Mouse (Mus musculus) telencephalon, adult 2 months (tissue): ENCODE measurements at regions not wholly inside any gene's neighbourhood (a gene's known extent, or its start where the extent isn't known, plus 50 kb on each side); places are given as distances from the start of the nearest gene placed in this dataset.
"Not testable (repeated sequence)": the region's sequence is repeated elsewhere in the genome, so short reads cannot be mapped to it uniquely, and the experiment has no call there.

Experiments
- DNase-seq: peaks from one replicate; pipeline ENCODE4 v3.0.0-alpha.2; 2011; ENCODE audit warnings: low read depth, low spot score

DNA sequence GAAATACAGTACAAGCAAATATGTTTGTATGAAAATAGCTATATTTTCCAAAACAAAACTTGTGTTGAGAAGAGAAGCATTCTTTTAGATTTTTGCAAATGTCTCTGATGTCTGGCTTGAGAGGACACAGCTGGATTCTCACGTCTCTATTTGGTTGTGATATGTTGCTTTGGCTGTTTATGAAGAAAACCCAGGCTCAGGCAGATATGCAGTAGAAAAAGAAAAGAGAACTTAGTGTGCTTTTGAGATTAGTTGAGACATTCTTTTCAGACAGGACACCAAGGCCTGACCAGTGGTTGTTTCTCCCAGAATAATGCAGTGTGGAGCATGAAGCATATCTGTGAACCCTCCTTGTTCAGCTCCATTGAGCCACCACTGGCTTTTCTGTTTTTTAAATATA, 178.8 kb upstream of the Mamld1 start:
- no peak for DNase-seq

DNA sequence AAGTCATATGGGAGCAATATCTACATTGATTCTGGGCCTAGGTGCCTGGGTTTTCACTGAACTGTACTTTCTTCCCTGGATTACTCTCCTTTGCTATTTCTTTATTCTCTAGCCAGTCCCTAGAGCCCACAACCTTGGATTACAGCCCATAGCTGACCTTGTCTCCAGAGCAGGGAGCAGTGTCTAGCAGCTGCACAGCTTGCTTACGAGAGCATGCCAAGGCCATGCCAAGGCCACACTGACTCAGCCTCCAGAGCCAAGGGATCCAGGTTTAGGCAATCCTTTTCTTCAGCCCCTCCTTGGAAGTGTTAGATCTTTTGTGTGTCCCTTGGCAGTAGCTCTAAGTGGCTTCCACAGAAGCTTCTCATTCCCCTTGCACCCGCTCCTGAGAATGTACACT, 168.7 kb upstream of the Mamld1 start:
- DNase-seq, result no peak

DNA sequence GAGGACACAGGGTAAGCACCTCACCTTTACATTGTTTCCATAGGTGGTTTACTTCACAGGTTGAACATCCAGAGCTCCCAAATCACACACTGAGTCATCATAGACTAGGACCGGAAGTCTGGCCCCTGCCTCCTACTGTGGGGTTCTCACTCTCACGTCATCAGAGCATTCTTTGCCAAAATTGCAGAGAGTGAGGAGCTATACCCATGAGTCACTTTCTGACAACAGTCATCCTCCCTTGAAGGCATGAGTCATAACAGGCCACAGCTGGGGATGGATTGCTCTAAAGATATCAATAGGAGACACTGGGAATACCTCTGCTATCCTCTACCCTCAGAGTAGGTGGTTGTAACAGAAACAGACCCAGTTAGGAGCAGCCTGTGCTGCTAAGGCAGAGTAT, 166.6 kb upstream of the Mamld1 start:
- DNase-seq, result peak; percentile 34

DNA sequence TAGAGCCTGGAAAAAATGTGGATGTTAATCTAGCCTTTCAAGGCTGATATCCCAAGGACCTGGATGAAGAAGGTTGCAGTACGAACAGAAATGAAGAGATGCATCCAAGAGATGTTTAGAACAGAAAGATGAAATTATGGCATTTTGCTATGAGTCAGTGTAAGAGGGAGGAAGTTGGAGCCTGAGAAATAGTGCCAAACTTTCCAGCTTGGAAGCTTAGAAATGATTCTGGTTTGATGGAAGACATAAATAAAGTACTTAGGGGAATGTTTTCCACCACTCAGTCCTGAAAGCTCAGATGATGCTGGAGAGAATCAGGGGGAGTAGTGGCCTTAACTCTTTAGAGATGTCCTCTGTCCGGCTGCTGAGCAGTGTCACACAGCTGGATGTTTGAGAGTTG, 155.5 kb upstream of the Mamld1 start:
- DNase-seq, result peak; percentile 50

DNA sequence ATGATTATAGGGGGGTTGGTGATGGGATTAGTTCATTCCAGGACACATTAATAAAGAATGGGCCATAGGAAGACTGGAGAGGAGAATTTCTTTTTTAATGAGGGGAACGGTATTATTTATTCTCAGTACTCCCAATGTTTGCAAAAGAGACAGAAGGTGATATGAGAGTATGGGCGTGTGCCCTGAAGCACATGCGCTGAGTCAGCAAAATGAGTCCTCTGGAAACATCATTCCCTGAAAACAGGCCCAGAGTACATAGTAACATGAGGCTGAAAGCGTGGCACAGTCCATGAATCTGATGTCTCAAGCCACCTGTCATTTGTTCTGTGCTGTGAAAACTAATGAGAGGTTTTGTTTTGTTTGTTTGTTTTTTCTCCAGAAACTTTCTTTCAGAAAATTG, 154.5 kb upstream of the Mamld1 start:
- DNase-seq, result no peak

DNA sequence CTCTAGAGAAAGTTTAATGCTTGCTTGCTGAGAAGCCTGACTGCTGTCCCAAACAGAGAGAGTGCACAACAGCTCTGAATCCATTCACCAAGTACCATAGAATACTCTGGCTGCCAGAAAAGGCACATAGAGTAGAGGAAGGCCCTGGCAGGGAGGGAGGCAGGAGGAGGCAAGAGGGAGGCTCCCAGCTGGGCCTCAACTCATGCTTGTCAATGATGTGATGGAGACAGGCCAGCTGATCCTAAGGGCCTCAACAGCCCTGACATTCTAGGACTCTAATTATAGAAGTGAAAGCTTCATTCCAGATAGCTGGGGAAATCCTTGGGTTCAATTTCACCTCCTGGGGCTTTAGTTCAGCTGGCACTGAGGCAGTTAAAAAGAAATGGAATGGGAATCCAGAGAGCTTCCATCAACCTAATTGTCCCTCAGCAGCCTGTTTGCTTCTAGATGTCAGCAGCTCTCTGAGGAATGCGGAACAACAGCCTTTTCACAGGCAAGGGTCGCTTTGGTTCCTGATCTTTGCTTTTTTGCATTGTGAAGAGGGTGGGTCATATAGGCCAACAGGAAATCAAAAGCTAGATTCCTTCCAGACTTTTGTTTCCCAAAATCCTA, 152.8 kb upstream of the Mamld1 start:
- DNase-seq, result no peak

DNA sequence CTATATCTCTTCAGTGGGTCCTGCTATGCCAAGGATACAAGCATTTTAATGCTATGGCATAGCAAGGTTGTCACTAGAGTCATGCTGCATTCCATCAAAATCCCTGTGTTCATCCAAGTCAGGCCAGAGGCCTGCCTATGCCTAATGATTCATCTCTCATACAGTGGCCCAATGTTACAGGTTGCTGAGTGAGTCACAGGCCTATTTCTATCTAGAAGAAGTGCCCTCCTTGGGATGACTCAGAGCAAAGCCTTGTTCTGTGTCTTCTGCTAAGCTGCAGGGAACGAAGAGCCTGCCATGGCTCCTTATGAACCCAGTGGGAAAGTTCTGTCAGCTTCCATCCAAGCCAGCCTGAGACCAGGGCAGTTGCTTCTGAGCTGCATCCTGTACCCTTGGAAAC, 151.2 kb upstream of the Mamld1 start:
- not testable (repeated sequence) for DNase-seq

DNA sequence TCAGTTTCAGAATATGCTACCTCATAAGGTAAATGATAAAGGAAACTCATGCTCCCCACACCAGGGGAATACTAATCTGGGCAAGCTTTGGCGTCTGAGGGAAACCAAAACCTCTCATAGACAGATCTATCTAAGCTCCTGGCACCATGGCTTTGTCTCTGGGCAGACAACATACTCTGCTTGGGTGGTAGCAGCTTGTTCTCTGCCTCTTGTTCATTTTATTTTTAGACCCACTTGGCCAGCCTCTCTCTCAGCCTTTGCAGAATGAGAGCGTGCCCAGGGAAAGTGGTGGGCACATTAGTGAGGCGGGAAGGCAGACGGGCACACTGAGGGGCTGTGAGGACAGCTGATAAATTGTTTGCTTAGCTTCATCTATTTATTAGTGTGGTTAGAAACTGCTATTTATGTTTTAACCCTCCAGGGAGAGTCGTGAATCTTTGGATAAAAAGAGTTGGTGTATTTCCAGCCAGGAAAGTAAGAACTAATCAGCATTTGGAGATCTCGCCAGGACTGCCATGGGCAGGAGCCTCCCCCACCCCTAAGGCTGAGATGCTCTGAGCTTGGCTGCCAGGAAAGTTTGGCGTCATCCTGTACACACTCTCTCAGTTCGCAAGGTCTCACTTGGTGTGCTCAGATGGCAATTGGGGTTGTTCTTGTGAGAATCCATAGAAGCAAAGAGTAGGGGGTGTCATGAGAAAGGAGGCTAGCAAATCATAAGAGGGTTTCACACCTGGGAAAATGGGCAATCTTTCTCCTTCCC, 150.2 kb upstream of the Mamld1 start:
- DNase-seq, result peak; percentile 54

DNA sequence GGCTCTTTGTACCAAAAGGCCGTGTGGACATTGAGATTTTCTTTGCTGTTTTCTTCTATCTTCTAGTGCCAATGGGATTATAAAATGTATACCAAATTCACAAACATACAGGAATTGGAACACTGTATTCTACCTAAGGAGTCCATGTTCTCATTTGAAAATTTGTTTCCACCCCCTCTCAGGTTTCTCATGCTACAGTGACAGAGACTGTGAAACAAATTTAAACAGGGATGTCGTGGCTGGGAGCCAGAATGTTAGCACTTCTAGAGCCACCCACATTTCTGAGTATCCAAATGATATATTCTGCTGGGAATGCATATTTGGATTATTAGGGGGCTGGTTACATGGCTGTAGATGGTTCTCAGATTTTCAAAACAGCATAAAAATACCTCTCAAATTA, 124.4 kb upstream of the Mamld1 start:
- peak; percentile 24 for DNase-seq

DNA sequence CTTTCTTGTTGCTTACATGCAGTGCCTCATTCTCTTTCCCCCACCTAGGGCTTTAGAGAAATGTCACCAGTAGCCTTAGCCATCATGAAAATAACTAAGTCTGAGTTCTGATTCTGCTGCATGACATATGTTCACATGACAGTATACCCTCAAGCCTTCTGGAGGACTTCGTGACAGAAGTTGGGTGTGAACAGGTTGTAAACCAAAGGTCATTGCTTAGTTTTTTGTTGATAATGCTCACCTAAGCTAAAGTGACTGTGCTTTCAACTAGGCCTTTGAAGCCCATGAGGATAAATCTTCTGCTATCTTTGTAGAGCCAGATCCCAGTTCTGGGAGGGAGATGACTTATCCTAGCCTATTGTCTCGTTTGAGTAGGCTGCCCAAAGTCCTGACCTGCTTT, 118.1 kb upstream of the Mamld1 start:
- no peak for DNase-seq

DNA sequence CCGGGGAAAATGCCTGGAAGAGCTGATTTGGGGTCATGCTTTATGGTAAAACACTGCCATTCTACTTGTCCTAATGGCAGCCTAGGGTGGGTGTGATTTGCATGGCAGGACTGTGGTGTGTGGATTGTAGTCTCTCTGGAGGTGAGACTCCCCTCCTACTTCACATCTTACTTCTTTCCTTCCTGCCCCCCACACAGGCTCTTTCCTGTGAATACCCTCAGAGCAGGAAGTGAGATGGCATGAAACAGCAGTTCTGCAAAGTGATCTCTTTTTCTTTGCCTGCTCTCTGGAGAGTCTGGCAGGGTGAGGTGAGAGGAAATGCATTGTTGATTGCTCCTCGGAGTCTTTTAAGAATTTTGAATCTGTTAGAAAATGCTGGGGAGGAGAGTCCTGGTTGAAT, 104.7 kb upstream of the Mamld1 start:
- DNase-seq, result no peak

DNA sequence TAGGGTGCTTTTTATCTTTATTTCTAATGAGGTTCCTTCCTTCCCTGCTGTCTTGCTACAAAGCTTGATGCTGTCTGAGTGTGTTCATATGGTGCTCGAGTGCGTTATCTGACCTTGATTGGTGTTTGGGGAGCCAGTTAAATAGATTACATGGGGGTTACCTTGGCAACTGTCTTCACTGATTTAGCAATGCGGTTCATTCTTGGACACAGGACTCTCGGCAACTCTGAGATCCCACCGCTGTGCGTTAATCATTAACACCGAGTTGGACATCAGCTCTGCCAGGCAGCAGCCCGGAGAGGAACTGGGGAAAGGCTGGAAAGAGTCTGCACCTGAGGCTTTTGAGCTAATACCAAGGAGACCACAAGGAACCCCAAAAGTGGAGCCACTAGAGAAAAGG, 104.0 kb upstream of the Mamld1 start:
- no peak for DNase-seq

DNA sequence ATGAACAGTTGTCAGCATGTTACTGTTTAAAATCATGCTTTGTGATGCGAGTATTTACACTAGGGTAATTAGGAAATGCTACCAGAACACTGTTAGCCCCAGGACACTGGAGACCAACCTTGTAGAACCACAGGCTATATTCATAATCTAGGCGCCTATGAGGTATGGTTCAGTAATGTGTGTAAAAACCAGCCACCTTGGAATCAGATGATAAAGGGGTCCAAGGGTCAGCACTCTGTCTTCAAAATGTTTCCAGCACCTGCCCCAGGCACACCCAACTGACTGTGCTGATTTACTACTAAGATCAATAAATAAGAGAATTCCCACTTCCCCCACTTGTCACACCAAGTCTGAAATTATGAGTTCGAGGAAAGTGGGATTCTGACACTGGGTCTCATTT, 100.8 kb upstream of the Mamld1 start:
- no peak for DNase-seq

DNA sequence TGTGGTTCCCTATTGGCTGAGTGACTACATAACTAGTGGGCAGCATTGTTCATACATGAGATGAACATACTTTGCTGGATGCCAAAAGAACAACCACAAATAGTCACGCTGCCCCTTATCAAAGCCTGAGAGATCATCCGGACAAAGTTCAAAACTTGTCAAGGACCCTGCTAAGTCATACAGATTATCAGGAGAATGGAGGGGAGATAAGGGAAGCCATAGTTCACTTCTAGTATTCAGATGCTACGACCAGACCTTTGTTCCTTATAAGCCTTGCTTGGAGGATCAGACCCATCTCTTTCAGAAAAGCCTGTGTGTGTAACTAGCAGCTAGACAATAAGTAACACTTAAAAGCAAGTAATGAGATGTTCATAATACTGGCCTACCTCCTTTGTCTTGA, 97.0 kb upstream of the Mamld1 start:
- no peak for DNase-seq
